Mouse (Mus musculus) MEL (cell line): ENCODE results near the gene Abca7.

Source experiments
- CHD1 ChIP-seq: IDR thresholded peaks from 2 replicates; pipeline ENCODE4 v1.6.1; 2012; ENCODE audit warnings: low read depth, mild to moderate bottlenecking, inconsistent platforms, low read length, improper control_type of control experiment
- CTCF ChIP-seq, 3 experiments: IDR thresholded peaks in 2 of 3; conservative IDR thresholded peaks in 1 of 3; 2 replicates each; pipeline ENCODE4 v1.5.1; 2011 to 2012; ENCODE audit warnings: low read length in 3 of 3, low read depth in 2 of 3, mild to moderate bottlenecking in 2 of 3, improper control_type of control experiment in 1 of 3, inconsistent platforms in 1 of 3, mixed read lengths in 1 of 3, moderate library complexity in 1 of 3; ENCODE audit not compliant: control insufficient read depth in 1 of 3, insufficient read depth in 1 of 3, poor library complexity in 1 of 3, severe bottlenecking in 1 of 3
- EP300 ChIP-seq, 2 experiments: IDR thresholded peaks; 2 replicates each; pipeline ENCODE4 v1.6.1; 2011; ENCODE audit warnings: improper control_type of control experiment in 2 of 2, low read length in 2 of 2, low read depth in 1 of 2, mild to moderate bottlenecking in 1 of 2
- GATA1 ChIP-seq: IDR thresholded peaks from 2 replicates; pipeline ENCODE4 v1.6.1; 2011; ENCODE audit warnings: low read depth, low read length, improper control_type of control experiment
- MAFK ChIP-seq: IDR thresholded peaks from 2 replicates; pipeline ENCODE4 v1.6.1; 2011; ENCODE audit warnings: low read depth, mild to moderate bottlenecking, low read length, improper control_type of control experiment, borderline replicate concordance
- NELFE ChIP-seq: IDR thresholded peaks from 2 replicates; pipeline ENCODE4 v1.6.1; 2011; ENCODE audit warnings: low read depth, low read length, improper control_type of control experiment
- POLR2A ChIP-seq, 2 experiments: IDR thresholded peaks; 2 replicates each; pipeline ENCODE4 v1.6.1; 2011 to 2012; ENCODE audit warnings: low read length in 2 of 2, mild to moderate bottlenecking in 2 of 2, control low read depth in 1 of 2, improper control_type of control experiment in 1 of 2, low read depth in 1 of 2, moderate library complexity in 1 of 2; ENCODE audit not compliant: control insufficient read depth in 1 of 2, insufficient read depth in 1 of 2, poor library complexity in 1 of 2
- RCOR1 ChIP-seq: IDR thresholded peaks from 2 replicates; pipeline ENCODE4 v1.6.1; 2012; ENCODE audit warnings: low read depth, mild to moderate bottlenecking, inconsistent platforms, low read length, improper control_type of control experiment
- SIN3A ChIP-seq: IDR thresholded peaks from 2 replicates; pipeline ENCODE4 v1.6.1; 2012; ENCODE audit warnings: low read length, improper control_type of control experiment, inconsistent platforms

GRCm38 (mm10) chr10:79978061-79978460 is 18.2 kb upstream of the Abca7 start:
- TF ChIP-seq CTCF (IDR thresholded peaks at IDR 0.05 in 2 of 3, conservative IDR thresholded peaks at IDR 0.05 in 1 of 3; ENCODE audit: control insufficient read depth in 1 of 3, insufficient read depth in 1 of 3, low read depth in 2 of 3, low read length in 3 of 3, poor library complexity in 1 of 3, severe bottlenecking in 1 of 3) (no peak), POLR2A (IDR thresholded peaks at IDR 0.05; ENCODE audit: control insufficient read depth in 1 of 2, insufficient read depth in 1 of 2, low read depth in 1 of 2, low read length in 2 of 2, poor library complexity in 1 of 2) (no peak), EP300 (IDR thresholded peaks at IDR 0.05; ENCODE audit: low read depth in 1 of 2, low read length in 2 of 2) (no peak), NELFE (no peak), CHD1 (no peak), RCOR1 (no peak), GATA1 (no peak), MAFK (no peak), SIN3A (no peak)
